Mouse (Mus musculus) limb, embryonic 15.5 days (tissue): Measurements from ENCODE around the gene Hipk3. TPM values are rescaled to one million over a fixed set of nuclear protein-coding genes. Genes with fewer than 3 reads are reported as not detected.

Experiments
- ATAC-seq: fragments of 200-750 bp; cut with Nextera tagmentation; 2 replicates; pipeline ENCODE4 v1.8.0; 2017; ENCODE audit warnings: low read depth, moderate TSS enrichment; ENCODE audit not compliant: insufficient number of reproducible peaks, low FRiP score, low TSS enrichment
- H3K27ac ChIP-seq: fragments of 300-500 bp; sonication (generic); 2 replicates; pipeline ENCODE4 v1.5.1; 2015; ENCODE audit warnings: moderate library complexity, mild to moderate bottlenecking, inconsistent platforms
- H3K27me3 ChIP-seq: fragments of 300-500 bp; sonication (generic); 2 replicates; pipeline ENCODE4 v1.6.1; 2015; ENCODE audit warnings: inconsistent platforms
- H3K36me3 ChIP-seq: fragments of 300-500 bp; sonication (generic); 2 replicates; pipeline ENCODE4 v1.6.1; 2015; ENCODE audit warnings: inconsistent platforms
- H3K4me1 ChIP-seq: fragments of 300-500 bp; sonication (generic); 2 replicates; pipeline ENCODE4 v1.6.1; 2015; ENCODE audit warnings: inconsistent platforms
- H3K4me2 ChIP-seq: fragments of 300-500 bp; sonication (generic); 2 replicates; pipeline ENCODE4 v1.6.1; 2015; ENCODE audit warnings: mild to moderate bottlenecking, inconsistent platforms
- H3K4me3 ChIP-seq: fragments of 300-500 bp; sonication (generic); 2 replicates; pipeline ENCODE4 v1.5.1; 2015; ENCODE audit warnings: mild to moderate bottlenecking, inconsistent platforms
- H3K9ac ChIP-seq: fragments of 300-500 bp; sonication (generic); 2 replicates; pipeline ENCODE4 v1.6.1; 2015; ENCODE audit warnings: inconsistent platforms
- H3K9me3 ChIP-seq: fragments of 300-500 bp; sonication (generic); 2 replicates; pipeline ENCODE4 v1.6.1; 2016; ENCODE audit warnings: inconsistent platforms
- WGBS: fragments of 180-500 bp; shearing (Covaris S2); methylation state at CpG from one replicate; pipeline ENCODE4 v1.1.7; 2015; 5-methylcytosine and 5-hydroxymethylcytosine counted together
- polyA plus RNA-seq: library from polyadenylated mRNA; unstranded; fragments of >200 nt; fragmentation: Nextera tagmentation; extraction: Ambion mirVana; gene quantifications from 2 replicates; pipeline ENCODE4 v1.2.1, GENCODE M21; 2015

The Hipk3 gene
- polyA plus RNA-seq, 1 experiment from 2014 or later: 17.7 TPM

DNA sequence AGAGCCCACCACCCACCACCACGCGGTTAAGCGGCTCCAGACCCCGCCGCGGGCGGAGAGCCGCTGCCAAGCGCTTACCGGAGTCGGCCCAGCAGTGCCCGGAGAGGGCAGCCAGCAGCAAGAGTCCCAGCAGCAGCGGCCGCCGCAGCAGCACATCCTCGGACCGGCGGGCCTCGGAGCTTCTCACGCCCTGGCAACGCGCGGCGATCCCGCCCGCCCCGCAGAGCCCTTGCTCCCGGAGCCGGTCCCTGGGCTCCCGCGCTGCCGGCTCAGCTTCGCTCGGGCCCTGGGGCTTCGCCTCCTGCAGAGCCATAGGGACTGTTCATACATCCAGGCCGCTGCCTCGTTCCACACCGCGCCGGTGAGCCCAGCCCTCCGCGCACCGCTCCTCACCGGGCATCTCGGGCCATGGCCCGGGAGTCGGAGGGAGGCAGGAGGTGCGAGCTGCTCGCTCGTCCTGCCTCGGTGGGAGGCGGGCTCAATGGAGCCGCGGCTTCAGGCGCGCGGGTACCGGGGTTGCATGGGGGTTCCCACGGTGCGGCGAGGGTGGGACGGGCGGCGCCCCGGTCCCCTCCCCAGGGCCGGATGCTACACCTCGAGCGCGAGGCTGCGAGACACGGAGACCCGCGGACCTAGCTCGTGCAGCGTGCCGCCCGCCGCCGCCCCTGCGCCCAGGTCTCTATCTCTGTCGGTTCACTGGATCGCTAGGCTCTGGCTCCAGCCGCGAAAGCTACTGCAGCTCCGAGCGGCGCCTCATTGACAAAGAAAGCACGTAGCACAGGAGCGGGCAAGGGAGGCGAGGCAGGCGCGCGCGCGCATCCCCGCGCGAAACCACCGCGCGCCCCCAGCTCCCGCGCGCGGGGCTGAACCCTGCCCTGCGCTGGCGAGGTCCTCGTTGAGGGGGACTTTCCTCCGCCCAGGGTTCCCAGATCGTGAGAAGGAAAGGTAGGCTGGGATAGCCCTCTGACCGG, 84.1 kb downstream of the Hipk3 start:
- Histone ChIP-seq H3K36me3 (no peaks in the 10 kb centered on the region), H3K4me1 (peaks cover 17% of the 10 kb centered on the region), H3K4me2 (peak overlapping the region; percentile 100), H3K4me3 (peak overlapping the region; percentile 58), H3K9me3 (no peaks in the 10 kb centered on the region), H3K27ac (no peak overlapping the region), H3K9ac (peak overlapping the region; percentile 50), H3K27me3 (peaks cover 63% of the 10 kb centered on the region)
- ATAC-seq: no peak
- WGBS: under 1% methylated on average over 110 of the region's 111 CpGs

DNA sequence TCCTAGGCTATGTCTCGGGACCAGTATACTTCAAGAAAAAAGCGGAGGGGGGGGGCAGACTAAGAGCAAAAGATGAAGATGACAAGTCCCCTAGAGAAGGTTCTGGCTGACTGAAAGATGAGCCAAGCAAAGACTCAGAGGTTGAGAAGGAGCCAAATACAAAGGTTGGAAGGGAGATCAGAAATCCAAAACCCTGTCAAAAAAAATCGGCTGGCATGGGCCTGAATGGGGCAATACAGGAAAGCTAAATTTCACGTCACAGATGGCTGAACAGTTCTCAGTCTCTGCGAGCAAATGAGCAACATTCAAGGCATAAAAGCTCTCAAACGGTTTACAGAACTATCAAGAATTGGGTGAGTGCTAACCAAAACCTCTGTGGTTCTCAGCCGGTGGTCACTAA, 85.9 kb downstream of the Hipk3 start:
- no peaks in the 10 kb centered on the region for H3K9me3 ChIP-seq
- WGBS: 79% methylated on average over 7 of the region's 7 CpGs
- H3K4me2 ChIP-seq: no peak overlapping the region
- peaks cover 63% of the 10 kb centered on the region for H3K27me3 ChIP-seq
- H3K27ac ChIP-seq: no peak overlapping the region
- H3K4me3 ChIP-seq: no peak overlapping the region
- H3K9ac ChIP-seq: no peak overlapping the region
- no peak for ATAC-seq
- H3K4me1 ChIP-seq: peaks cover 17% of the 10 kb centered on the region
- H3K36me3 ChIP-seq: no peaks in the 10 kb centered on the region

DNA sequence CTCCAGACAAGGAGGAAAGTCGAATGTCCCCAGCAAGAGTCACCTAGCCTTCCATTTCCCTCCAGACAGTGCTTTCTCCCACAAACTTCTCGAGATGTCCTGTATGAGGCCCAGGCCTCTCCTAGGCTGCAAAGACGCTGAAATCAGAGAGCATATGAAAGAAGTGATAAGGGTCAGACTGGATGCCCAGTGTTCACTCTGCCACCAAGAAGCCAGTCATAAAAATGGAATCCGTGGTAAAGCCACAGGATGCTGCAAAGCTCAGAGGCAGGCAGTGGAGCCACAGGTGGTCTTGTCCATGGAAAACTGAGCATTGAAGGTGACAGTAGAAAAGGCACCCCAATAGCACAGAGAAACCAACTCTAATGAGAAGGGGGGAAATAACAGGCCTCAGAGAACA, 86.3 kb downstream of the Hipk3 start:
- no peaks in the 10 kb centered on the region for H3K36me3 ChIP-seq
- H3K9ac ChIP-seq: no peak overlapping the region
- peaks cover 17% of the 10 kb centered on the region for H3K4me1 ChIP-seq
- no peak overlapping the region for H3K27ac ChIP-seq
- H3K27me3 ChIP-seq: peaks cover 60% of the 10 kb centered on the region
- H3K9me3 ChIP-seq: no peaks in the 10 kb centered on the region
- no peak for ATAC-seq
- H3K4me2 ChIP-seq: no peak overlapping the region
- H3K4me3 ChIP-seq: no peak overlapping the region
- WGBS: 66% methylated on average over 4 of the region's 4 CpGs

DNA sequence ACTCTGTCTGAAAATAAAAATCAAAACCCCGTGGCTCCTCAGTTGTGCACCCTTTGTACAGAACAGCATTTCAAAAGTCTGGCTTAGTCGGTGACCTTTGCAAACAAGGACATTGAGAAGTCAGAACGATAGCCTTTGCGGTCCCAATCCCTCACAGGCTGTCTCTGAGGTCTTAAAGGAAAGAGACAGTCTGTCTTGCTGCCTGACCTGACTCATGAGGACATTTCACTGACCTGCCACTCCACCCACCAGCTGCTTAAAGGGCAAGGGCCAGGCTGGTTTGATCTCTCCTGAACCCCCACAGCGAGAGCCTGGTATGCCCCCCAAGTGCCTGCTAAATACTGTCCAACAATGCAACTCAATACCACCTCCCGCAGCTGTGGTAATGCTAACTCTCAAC, 90.2 kb downstream of the Hipk3 start:
- H3K36me3 ChIP-seq: no peaks in the 10 kb centered on the region
- no peak overlapping the region for H3K9ac ChIP-seq
- no peaks in the 10 kb centered on the region for H3K4me1 ChIP-seq
- ATAC-seq: no peak
- WGBS: 87% methylated on average over 6 of the region's 6 CpGs
- no peak overlapping the region for H3K27ac ChIP-seq
- H3K27me3 ChIP-seq: peaks cover 26% of the 10 kb centered on the region
- no peak overlapping the region for H3K4me3 ChIP-seq
- H3K9me3 ChIP-seq: no peaks in the 10 kb centered on the region
- H3K4me2 ChIP-seq: no peak overlapping the region

DNA sequence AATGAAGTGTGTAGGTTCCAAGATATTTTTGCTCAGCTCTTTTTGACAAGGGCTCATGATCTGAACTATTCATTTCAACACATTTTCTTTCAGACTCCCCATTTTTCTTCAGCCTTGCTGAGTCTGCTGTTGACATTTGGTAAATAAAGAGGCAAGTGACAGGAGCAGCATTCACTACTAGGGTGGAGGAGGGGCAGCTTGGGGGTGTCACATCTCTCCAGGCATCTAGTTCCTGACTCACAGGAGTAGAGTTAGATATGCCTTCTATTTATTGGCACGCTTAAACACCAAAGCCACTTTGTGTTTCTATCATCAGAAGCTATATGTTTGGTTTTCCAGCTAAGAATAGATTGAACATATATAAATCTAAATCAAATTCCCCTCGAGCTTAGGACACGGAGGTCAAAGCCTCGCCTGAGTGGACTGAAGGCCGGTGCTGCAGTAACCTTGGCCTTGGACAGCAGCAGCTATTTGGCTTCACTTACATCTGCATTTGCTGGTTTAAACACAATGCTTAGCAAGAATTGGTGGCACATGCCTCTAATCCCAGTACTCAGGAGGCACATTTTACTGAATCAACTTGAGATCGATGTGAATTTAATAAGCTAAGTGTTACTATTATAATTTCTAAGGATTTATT, 95.5 kb downstream of the Hipk3 start:
- no peaks in the 10 kb centered on the region for H3K9me3 ChIP-seq
- no peak overlapping the region for H3K4me2 ChIP-seq
- WGBS: 82% methylated on average over 6 of the region's 6 CpGs
- no peak overlapping the region for H3K27ac ChIP-seq
- no peak overlapping the region for H3K9ac ChIP-seq
- H3K36me3 ChIP-seq: no peaks in the 10 kb centered on the region
- no peaks in the 10 kb centered on the region for H3K4me1 ChIP-seq
- no peaks in the 10 kb centered on the region for H3K27me3 ChIP-seq
- no peak for ATAC-seq
- no peak overlapping the region for H3K4me3 ChIP-seq

DNA sequence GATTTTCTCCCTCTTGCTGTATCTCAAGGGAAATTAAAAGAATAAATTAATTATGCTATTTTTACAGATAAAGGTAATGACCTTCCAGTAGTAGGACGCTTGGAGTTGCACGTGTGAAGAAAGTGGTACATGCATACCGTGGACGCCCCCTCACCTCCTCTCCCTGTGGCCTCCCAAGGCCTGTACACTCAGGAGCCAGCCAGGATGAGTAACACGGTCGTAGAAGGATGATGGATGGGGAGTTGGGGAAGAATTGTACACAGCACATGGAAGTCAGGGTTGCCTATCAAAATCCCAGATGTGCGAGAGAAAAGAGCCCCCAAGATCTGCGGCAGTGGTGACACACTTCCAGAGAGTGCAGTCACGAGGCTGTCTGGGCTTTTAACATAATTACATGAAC, 98.3 kb downstream of the Hipk3 start:
- no peaks in the 10 kb centered on the region for H3K27me3 ChIP-seq
- H3K4me1 ChIP-seq: no peaks in the 10 kb centered on the region
- WGBS: 70% methylated on average over 9 of the region's 9 CpGs
- no peak overlapping the region for H3K4me3 ChIP-seq
- H3K9ac ChIP-seq: no peak overlapping the region
- H3K9me3 ChIP-seq: no peaks in the 10 kb centered on the region
- no peak overlapping the region for H3K4me2 ChIP-seq
- H3K27ac ChIP-seq: no peak overlapping the region
- no peak for ATAC-seq
- no peaks in the 10 kb centered on the region for H3K36me3 ChIP-seq

DNA sequence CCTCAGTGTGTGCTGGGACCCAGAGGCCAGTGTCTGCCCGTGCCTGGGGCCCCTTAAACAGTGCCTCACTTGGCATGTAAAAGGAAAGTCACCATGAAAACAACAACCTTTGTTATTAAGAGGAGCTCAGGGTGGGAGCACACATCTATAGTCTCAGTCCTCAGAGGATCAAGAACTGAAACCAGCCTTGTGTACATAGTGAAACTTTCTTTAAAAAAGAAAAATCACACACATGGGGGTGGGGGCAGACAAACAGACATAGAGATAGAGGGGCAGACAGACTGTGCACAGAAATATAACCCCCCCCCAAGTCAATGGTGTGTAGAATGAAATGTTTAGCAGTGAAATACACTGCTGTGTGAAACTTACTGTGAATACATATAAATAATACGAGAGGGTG, 99.5 kb downstream of the Hipk3 start:
- Histone ChIP-seq H3K27me3 (no peaks in the 10 kb centered on the region), H3K4me1 (no peaks in the 10 kb centered on the region), H3K9ac (no peak overlapping the region), H3K36me3 (no peaks in the 10 kb centered on the region), H3K9me3 (no peaks in the 10 kb centered on the region), H3K4me3 (no peak overlapping the region), H3K4me2 (no peak overlapping the region), H3K27ac (no peak overlapping the region)
- WGBS: 70% methylated on average over 2 of the region's 2 CpGs
- no peak for ATAC-seq

DNA sequence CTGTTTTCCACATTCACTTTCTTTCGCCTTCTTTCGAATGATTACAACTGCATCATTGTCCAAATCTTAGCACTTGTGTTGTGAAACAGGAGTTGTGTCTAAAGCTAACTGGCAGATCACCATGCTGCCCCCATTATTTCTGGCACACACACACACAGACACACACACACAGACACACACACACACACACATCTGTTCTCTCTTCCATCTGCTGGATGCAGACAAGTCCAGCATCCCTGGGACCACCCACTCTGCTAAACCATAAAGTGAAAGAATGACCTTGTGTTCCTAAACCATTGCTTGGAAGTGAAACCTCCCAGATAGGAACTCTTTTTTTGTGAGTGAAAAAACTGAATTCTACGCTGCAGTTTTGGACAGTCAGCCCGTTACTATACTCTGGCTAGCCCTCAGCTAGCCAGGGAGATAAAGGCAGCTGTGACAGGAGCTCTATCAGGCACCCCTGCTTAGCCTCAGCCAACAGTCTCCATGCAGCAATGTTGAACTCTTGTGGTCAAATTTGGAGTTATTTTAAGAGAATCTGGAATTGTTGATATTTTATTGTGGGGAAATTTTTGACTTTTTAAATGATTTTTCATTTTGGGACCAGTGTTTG, 101.4 kb downstream of the Hipk3 start:
- no peaks in the 10 kb centered on the region for H3K4me1 ChIP-seq
- no peak overlapping the region for H3K4me2 ChIP-seq
- H3K9ac ChIP-seq: no peak overlapping the region
- no peak overlapping the region for H3K4me3 ChIP-seq
- WGBS: 62% methylated on average over 4 of the region's 4 CpGs
- no peaks in the 10 kb centered on the region for H3K36me3 ChIP-seq
- H3K27ac ChIP-seq: no peak overlapping the region
- no peaks in the 10 kb centered on the region for H3K27me3 ChIP-seq
- H3K9me3 ChIP-seq: no peaks in the 10 kb centered on the region
- ATAC-seq: no peak

DNA sequence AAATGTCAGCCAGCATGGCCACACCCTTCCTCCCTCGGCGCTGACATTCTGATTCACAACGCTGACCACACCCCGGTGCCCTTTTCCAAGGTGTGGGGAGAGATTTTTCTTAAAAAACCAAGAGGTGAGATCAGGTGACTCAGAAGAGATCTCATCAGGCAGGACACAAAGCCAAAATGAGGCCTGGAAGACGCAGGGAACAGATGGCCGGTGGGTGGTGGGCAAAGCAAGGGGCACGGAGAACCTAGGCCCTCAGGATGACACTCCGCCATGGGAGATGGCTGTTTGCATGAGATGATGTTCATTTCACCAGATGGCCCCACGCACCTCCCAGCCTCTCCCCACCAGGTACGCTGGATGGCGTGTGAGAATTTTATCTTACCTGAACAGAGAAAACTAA, 105.0 kb downstream of the Hipk3 start:
- 91% methylated on average over 11 of the region's 11 CpGs for WGBS
- no peaks in the 10 kb centered on the region for H3K36me3 ChIP-seq
- ATAC-seq: no peak

DNA sequence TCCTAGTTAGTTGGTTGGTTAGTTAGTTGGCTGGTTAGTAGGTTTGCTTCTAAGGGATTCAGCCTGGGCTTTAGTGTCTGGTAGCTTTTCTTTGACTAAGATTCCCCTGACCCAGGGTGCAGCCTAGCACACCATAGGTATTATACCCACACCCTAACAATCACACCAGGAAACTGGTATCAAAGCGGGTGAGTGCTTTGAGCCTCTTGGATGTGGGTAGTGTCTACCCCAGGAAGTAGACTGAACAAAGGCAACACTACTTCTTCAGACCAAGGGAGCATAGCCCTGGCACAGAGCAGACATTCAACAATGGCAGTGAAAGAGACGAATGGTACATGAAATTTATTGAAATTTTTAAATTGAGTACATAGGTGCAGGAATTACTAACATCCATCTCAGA, 108.3 kb downstream of the Hipk3 start:
- Histone ChIP-seq H3K4me3 (no peak overlapping the region), H3K36me3 (no peaks in the 10 kb centered on the region), H3K27ac (no peak overlapping the region), H3K9ac (no peak overlapping the region), H3K4me2 (no peak overlapping the region), H3K27me3 (no peaks in the 10 kb centered on the region), H3K4me1 (no peaks in the 10 kb centered on the region), H3K9me3 (no peaks in the 10 kb centered on the region)
- WGBS: 71% methylated on average over 2 of the region's 2 CpGs
- no peak for ATAC-seq

More for the DNA sequence above, 105.0 kb downstream of the Hipk3 start:
- H3K9me3 ChIP-seq: no peaks in the 10 kb centered on the region
- no peak overlapping the region for H3K27ac ChIP-seq
- no peak overlapping the region for H3K4me2 ChIP-seq
- no peaks in the 10 kb centered on the region for H3K27me3 ChIP-seq
- H3K4me3 ChIP-seq: no peak overlapping the region
- H3K4me1 ChIP-seq: no peaks in the 10 kb centered on the region
- H3K9ac ChIP-seq: no peak overlapping the region

DNA sequence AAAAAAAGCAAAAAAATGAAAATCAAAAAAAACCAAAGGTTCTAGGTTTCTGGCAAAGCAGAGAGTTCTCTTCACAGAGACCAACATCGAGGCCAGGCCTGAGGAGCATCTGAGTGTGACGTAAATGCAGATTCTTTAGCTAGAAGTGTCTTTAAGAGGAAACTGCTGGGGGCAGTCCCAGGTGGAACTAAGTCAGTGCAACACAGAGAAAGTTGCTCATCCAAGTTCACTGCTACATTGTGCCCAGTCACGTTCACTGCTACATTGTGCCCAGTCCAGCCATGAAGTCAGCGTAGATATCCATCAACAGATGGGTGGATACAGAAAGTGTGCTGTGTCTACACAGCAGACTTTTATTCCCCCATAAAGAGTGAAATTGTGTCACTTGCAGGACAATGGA, 110.7 kb downstream of the Hipk3 start:
- Histone ChIP-seq H3K9me3 (no peaks in the 10 kb centered on the region), H3K9ac (no peak overlapping the region), H3K4me2 (no peak overlapping the region)

DNA sequence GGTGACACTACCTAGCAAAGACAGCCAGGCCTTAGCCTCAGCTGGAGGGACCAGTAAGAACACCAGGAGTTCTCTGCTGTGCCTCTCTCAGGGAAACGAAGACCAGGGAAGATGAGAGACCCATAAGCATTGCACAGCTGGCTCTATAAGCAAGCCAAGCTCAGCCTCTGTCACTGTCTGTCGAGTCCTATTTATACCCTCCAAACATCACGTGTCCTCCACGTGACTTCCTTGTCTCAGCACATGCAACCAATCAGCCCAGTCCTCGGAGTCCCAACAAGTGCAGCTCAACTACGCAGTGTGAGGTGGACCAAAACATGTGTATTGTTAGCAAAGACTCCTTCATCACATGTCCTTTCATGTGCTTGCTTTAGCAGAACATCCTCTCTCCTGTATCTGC, 111.4 kb downstream of the Hipk3 start:
- H3K4me3 ChIP-seq: no peak overlapping the region
- H3K27ac ChIP-seq: no peak overlapping the region
- no peaks in the 10 kb centered on the region for H3K9me3 ChIP-seq
- no peak for ATAC-seq
- peaks cover 3% of the 10 kb centered on the region; the same call in 1 of the 2 replicates for H3K27me3 ChIP-seq
- H3K9ac ChIP-seq: no peak overlapping the region
- H3K36me3 ChIP-seq: no peaks in the 10 kb centered on the region
- H3K4me1 ChIP-seq: no peaks in the 10 kb centered on the region
- H3K4me2 ChIP-seq: no peak overlapping the region
- 74% methylated on average over 6 of the region's 6 CpGs for WGBS

More for the DNA sequence above, 110.7 kb downstream of the Hipk3 start:
- no peak for ATAC-seq
- Histone ChIP-seq H3K4me1 (no peaks in the 10 kb centered on the region), H3K27me3 (peaks cover 3% of the 10 kb centered on the region; the same call in 1 of the 2 replicates), H3K36me3 (no peaks in the 10 kb centered on the region), H3K4me3 (no peak overlapping the region), H3K27ac (no peak overlapping the region)
- WGBS: 83% methylated on average over 4 of the region's 4 CpGs
